Mouse (Mus musculus): ENCODE results near the gene Med14.
A peak's percentile ranks its signal among the peaks of the same experiment; 100 is the strongest.

The Med14 gene

GRCm38 (mm10) chrX:12653879-12654278 lies 108.0 kb downstream of the Med14 start:
- DNase-seq: no peak

GRCm38 (mm10) chrX:12651906-12652305 lies 110.0 kb downstream of the Med14 start:
- DNase-seq: no peak

GRCm38 (mm10) chrX:12645531-12646304 lies 116.2 kb downstream of the Med14 start:
- peak; percentile 73 for DNase-seq

GRCm38 (mm10) chrX:12644976-12645375 lies 116.9 kb downstream of the Med14 start:
- no peak for DNase-seq

Measured in cerebellum, adult 9-10 months (tissue).